Mouse (Mus musculus): ENCODE results near the gene Lcn10.

DNA sequence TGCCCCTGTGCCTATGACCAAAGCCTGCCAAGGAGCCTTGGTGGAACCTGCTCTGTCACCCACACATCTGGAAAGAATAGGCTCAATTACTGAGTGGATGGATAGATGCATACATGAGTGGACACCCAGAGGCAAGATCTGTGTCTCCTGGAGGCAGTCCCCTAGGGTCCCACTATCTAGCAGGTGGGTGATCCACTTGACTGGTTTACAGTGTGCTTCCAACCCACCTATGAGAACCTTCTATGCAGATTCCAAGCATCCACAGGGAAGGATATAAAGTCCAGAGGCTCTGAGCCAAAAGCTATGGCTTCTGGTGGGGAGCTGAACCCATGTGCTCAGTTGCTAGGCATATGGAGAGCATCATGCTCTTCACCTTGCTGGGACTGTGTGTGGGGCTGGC lies 24.9 kb upstream of the Lcn10 start, which contains the start of gene Lcn5:
- no peak for TF ChIP-seq CTCF (IDR thresholded peaks at IDR 0.05; ENCODE audit: low read depth, low read length)
- TF ChIP-seq POLR2A (IDR thresholded peaks at IDR 0.05; ENCODE audit: extremely low read depth, insufficient read depth, low read length) = no peak
